Mouse (Mus musculus) MEL (cell line): Measurements from ENCODE around the gene Ccdc3. TPM values are rescaled to one million over a fixed set of nuclear protein-coding genes. Genes with fewer than 3 reads are reported as not detected.

Experiments used
- DNase-seq: peaks from one replicate; pipeline ENCODE4 v3.0.0; 2011; ENCODE audit warnings: low read depth, low spot score
- H3K27ac ChIP-seq: 2 replicates; pipeline ENCODE4 v1.5.1; 2012; ENCODE audit warnings: low read depth, mild to moderate bottlenecking, control low read depth, low read length, moderate library complexity; ENCODE audit not compliant: control insufficient read depth
- H3K27me3 ChIP-seq, 2 experiments: fragments of 150-350 bp in 1 of 2; sonication (generic) in 1 of 2; 2 replicates each; pipeline ENCODE4 v1.6.1; 2012; ENCODE audit warnings: low read length in 2 of 2, mild to moderate bottlenecking in 2 of 2, improper control_type of control experiment in 1 of 2, moderate library complexity in 1 of 2; ENCODE audit not compliant: insufficient read depth in 2 of 2, control insufficient read depth in 1 of 2
- H3K36me3 ChIP-seq, 2 experiments: 2 replicates each; pipeline ENCODE4 v1.6.1; 2012 to 2014; ENCODE audit warnings: low read length in 2 of 2, improper control_type of control experiment in 1 of 2, inconsistent platforms in 1 of 2, mild to moderate bottlenecking in 1 of 2; ENCODE audit not compliant: insufficient read depth in 2 of 2, control insufficient read depth in 1 of 2
- H3K4me1 ChIP-seq, 2 experiments: fragments of 150-350 bp in 1 of 2; sonication (generic) in 1 of 2; 2 replicates each; pipeline ENCODE4 v1.6.1; 2012; ENCODE audit warnings: low read length in 2 of 2, improper control_type of control experiment in 1 of 2, mild to moderate bottlenecking in 1 of 2; ENCODE audit not compliant: insufficient read depth in 2 of 2, control insufficient read depth in 1 of 2
- H3K4me3 ChIP-seq, 2 experiments: fragments of 150-350 bp in 1 of 2; sonication (generic) in 1 of 2; 2 replicates each; pipeline ENCODE4 v1.5.1; 2012; ENCODE audit warnings: low read depth in 2 of 2, low read length in 2 of 2, mild to moderate bottlenecking in 2 of 2, moderate library complexity in 2 of 2, control low read depth in 1 of 2, improper control_type of control experiment in 1 of 2; ENCODE audit not compliant: control insufficient read depth in 1 of 2, insufficient read depth in 1 of 2
- H3K79me2 ChIP-seq: 2 replicates; pipeline ENCODE4 v1.6.1; 2012; ENCODE audit warnings: mild to moderate bottlenecking, low read length, moderate library complexity; ENCODE audit not compliant: control insufficient read depth, poor library complexity, insufficient read depth
- H3K9ac ChIP-seq: 2 replicates; pipeline ENCODE4 v1.6.1; 2012; ENCODE audit warnings: low read depth, mild to moderate bottlenecking, control low read depth, low read length, moderate library complexity; ENCODE audit not compliant: control insufficient read depth, poor library complexity, severe bottlenecking
- H3K9me3 ChIP-seq: fragments of 150-350 bp; sonication (generic); replicated peaks from 2 replicates; pipeline ENCODE4 v1.6.1; 2012; ENCODE audit warnings: mild to moderate bottlenecking, low read length, improper control_type of control experiment, moderate library complexity; ENCODE audit not compliant: insufficient read depth
- BHLHE40 ChIP-seq: IDR thresholded peaks from 2 replicates; pipeline ENCODE4 v1.6.1; 2012; ENCODE audit warnings: low read depth, mild to moderate bottlenecking, inconsistent platforms, low read length, improper control_type of control experiment, borderline replicate concordance
- CHD2 ChIP-seq: IDR thresholded peaks from 2 replicates; pipeline ENCODE4 v1.6.1; 2011; ENCODE audit warnings: low read length, improper control_type of control experiment
- E2F4 ChIP-seq: IDR thresholded peaks from 2 replicates; pipeline ENCODE4 v1.6.1; 2011; ENCODE audit warnings: low read depth, low read length, improper control_type of control experiment, borderline replicate concordance
- ETS1 ChIP-seq: IDR thresholded peaks from 2 replicates; pipeline ENCODE4 v1.6.1; 2012; ENCODE audit warnings: low read depth, mild to moderate bottlenecking, inconsistent platforms, low read length, improper control_type of control experiment, moderate library complexity
- GABPA ChIP-seq: IDR thresholded peaks from 2 replicates; pipeline ENCODE4 v1.6.1; 2012; ENCODE audit warnings: low read depth, mild to moderate bottlenecking, inconsistent platforms, low read length, improper control_type of control experiment, moderate library complexity
- GATA1 ChIP-seq: IDR thresholded peaks from 2 replicates; pipeline ENCODE4 v1.6.1; 2011; ENCODE audit warnings: low read depth, low read length, improper control_type of control experiment
- HCFC1 ChIP-seq: IDR thresholded peaks from 2 replicates; pipeline ENCODE4 v1.6.1; 2012; ENCODE audit warnings: low read depth, mild to moderate bottlenecking, inconsistent platforms, low read length, improper control_type of control experiment, moderate library complexity
- JUND ChIP-seq: IDR thresholded peaks from 2 replicates; pipeline ENCODE4 v1.6.1; 2011; ENCODE audit warnings: low read depth, mild to moderate bottlenecking, improper control_type of control experiment, low read length
- MAZ ChIP-seq: IDR thresholded peaks from 2 replicates; pipeline ENCODE4 v1.6.1; 2012; ENCODE audit warnings: low read depth, mild to moderate bottlenecking, inconsistent platforms, low read length, improper control_type of control experiment
- MXI1 ChIP-seq: IDR thresholded peaks from 2 replicates; pipeline ENCODE4 v1.6.1; 2011; ENCODE audit warnings: mild to moderate bottlenecking, low read depth, low read length, improper control_type of control experiment
- MYB ChIP-seq: IDR thresholded peaks from 2 replicates; pipeline ENCODE4 v1.6.1; 2011; ENCODE audit warnings: mild to moderate bottlenecking, low read depth, low read length, improper control_type of control experiment
- NELFE ChIP-seq: IDR thresholded peaks from 2 replicates; pipeline ENCODE4 v1.6.1; 2011; ENCODE audit warnings: low read depth, low read length, improper control_type of control experiment
- POLR2A ChIP-seq, 2 experiments: IDR thresholded peaks; 2 replicates each; pipeline ENCODE4 v1.6.1; 2011 to 2012; ENCODE audit warnings: low read length in 2 of 2, mild to moderate bottlenecking in 2 of 2, control low read depth in 1 of 2, improper control_type of control experiment in 1 of 2, low read depth in 1 of 2, moderate library complexity in 1 of 2; ENCODE audit not compliant: control insufficient read depth in 1 of 2, insufficient read depth in 1 of 2, poor library complexity in 1 of 2
- POLR2AphosphoS5 ChIP-seq: IDR thresholded peaks from 2 replicates; pipeline ENCODE4 v1.6.1; 2012; ENCODE audit warnings: low read depth, borderline replicate concordance, mild to moderate bottlenecking, inconsistent platforms, low read length, moderate library complexity, mixed read lengths
- SIN3A ChIP-seq: IDR thresholded peaks from 2 replicates; pipeline ENCODE4 v1.6.1; 2012; ENCODE audit warnings: low read length, improper control_type of control experiment, inconsistent platforms
- TAL1 ChIP-seq: IDR thresholded peaks from 2 replicates; pipeline ENCODE4 v1.6.1; 2012; ENCODE audit warnings: mild to moderate bottlenecking, inconsistent platforms, low read length, moderate library complexity, mixed read lengths
- TBP ChIP-seq: IDR thresholded peaks from 2 replicates; pipeline ENCODE4 v1.8.0; 2011; ENCODE audit warnings: low read depth, low read length, improper control_type of control experiment
- TCF12 ChIP-seq: IDR thresholded peaks from 2 replicates; pipeline ENCODE4 v1.6.1; 2014; ENCODE audit warnings: low read depth, mild to moderate bottlenecking, inconsistent platforms, low read length, improper control_type of control experiment, moderate library complexity
- UBTF ChIP-seq: IDR thresholded peaks from 2 replicates; pipeline ENCODE4 v1.6.1; 2012; ENCODE audit warnings: low read depth, mild to moderate bottlenecking, inconsistent platforms, low read length, improper control_type of control experiment, moderate library complexity, borderline replicate concordance; ENCODE audit not compliant: insufficient read depth
- USF1 ChIP-seq: IDR thresholded peaks from 2 replicates; pipeline ENCODE4 v1.6.1; 2014; ENCODE audit warnings: low read depth, mild to moderate bottlenecking, inconsistent platforms, low read length, improper control_type of control experiment, moderate library complexity
- USF2 ChIP-seq, 2 experiments: IDR thresholded peaks; 2 replicates each; pipeline ENCODE4 v1.6.1; 2011 to 2012; ENCODE audit warnings: improper control_type of control experiment in 2 of 2, low read length in 2 of 2, borderline replicate concordance in 1 of 2, inconsistent platforms in 1 of 2, low read depth in 1 of 2, mild to moderate bottlenecking in 1 of 2; ENCODE audit not compliant: insufficient read depth in 1 of 2
- ZC3H11A ChIP-seq: IDR thresholded peaks from 2 replicates; pipeline ENCODE4 v1.6.1; 2012; ENCODE audit warnings: low read depth, mild to moderate bottlenecking, inconsistent platforms, low read length, improper control_type of control experiment
- ZMIZ1 ChIP-seq: IDR thresholded peaks from 2 replicates; pipeline ENCODE4 v1.6.1; 2012; ENCODE audit warnings: low read depth, mild to moderate bottlenecking, inconsistent platforms, low read length, improper control_type of control experiment, moderate library complexity
- polyA plus RNA-seq, 2 experiments: library from polyadenylated mRNA; stranded (reverse) in 1 of 2; unstranded in 1 of 2; fragments of >175 nt in 1 of 2; fragments of >200 nt in 1 of 2; gene quantifications; 2 replicates each; pipeline versions ENCODE4 v1.2.1 to v1.2.4; 2012; ENCODE audit warnings: low replicate concordance in 2 of 2, low read depth in 1 of 2; ENCODE audit not compliant: insufficient read length in 2 of 2, insufficient read depth in 1 of 2, missing spikeins in 1 of 2
- total RNA-seq: library from RNA; depleted of rRNA; stranded (reverse); fragments of 300-350 nt; gene quantifications from 2 replicates; pipeline ENCODE4 v1.2.3, GENCODE M21; 2012

Gene Ccdc3
- total and polyA plus RNA-seq, 3 experiments = not detected

GRCm38 (mm10) chr2:5166796-5167195 is 29.2 kb downstream of the Ccdc3 start:
- TF ChIP-seq GABPA (no peak), ZC3H11A (no peak), E2F4 (no peak), POLR2AphosphoS5 (no peak), CHD2 (no peak), USF1 (no peak), TCF12 (no peak), POLR2A (IDR thresholded peaks at IDR 0.05; ENCODE audit: control insufficient read depth in 1 of 2, insufficient read depth in 1 of 2, low read depth in 1 of 2, low read length in 2 of 2, poor library complexity in 1 of 2) (no peak), TBP (no peak), USF2 (IDR thresholded peaks at IDR 0.05; ENCODE audit: borderline replicate concordance in 1 of 2, insufficient read depth in 1 of 2, low read depth in 1 of 2, low read length in 2 of 2) (no peak), SIN3A (no peak)
- TF ChIP-seq, all 39 proteins: peak for 0
- DNase-seq = no peak
- no peak overlapping the region for H3K4me3 ChIP-seq
- no peak overlapping the region for H3K9ac ChIP-seq
- H3K79me2 ChIP-seq = no peaks in the 10 kb centered on the region
- no peaks in the 10 kb centered on the region for H3K4me1 ChIP-seq
- no peaks in the 10 kb centered on the region for H3K36me3 ChIP-seq
- H3K27ac ChIP-seq = no peak overlapping the region
- no peaks in the 10 kb centered on the region for H3K9me3 ChIP-seq
- no peaks in the 10 kb centered on the region; a peak in 2 of 4 replicates for H3K27me3 ChIP-seq

GRCm38 (mm10) chr2:5170815-5171214 is 33.2 kb downstream of the Ccdc3 start:
- H3K4me3 ChIP-seq = no peak overlapping the region
- no peaks in the 10 kb centered on the region for H3K4me1 ChIP-seq
- H3K79me2 ChIP-seq = no peaks in the 10 kb centered on the region
- peaks cover 0 to 2% of the 10 kb centered on the region in 2 experiments; a peak in 2 of 4 replicates for H3K27me3 ChIP-seq
- no peaks in the 10 kb centered on the region for H3K9me3 ChIP-seq
- no peak overlapping the region for H3K27ac ChIP-seq
- DNase-seq = no peak
- H3K36me3 ChIP-seq = no peaks in the 10 kb centered on the region
- TF ChIP-seq MXI1 = no peak
- no peak for TF ChIP-seq MYB
- no peak for TF ChIP-seq NELFE
- TF ChIP-seq ETS1 = no peak
- TF ChIP-seq UBTF = no peak
- no peak for TF ChIP-seq ZMIZ1
- no peak for TF ChIP-seq BHLHE40
- TF ChIP-seq GATA1 = no peak
- TF ChIP-seq TAL1 = no peak
- TF ChIP-seq MAZ = no peak
- TF ChIP-seq HCFC1 = no peak
- TF ChIP-seq JUND = no peak
- H3K9ac ChIP-seq = no peak overlapping the region
